ENCODE assay signal across 22 mouse cellular contexts in genomic region chr15:103362950-103363349, GRCm38 (mm10). TPM values are rescaled to one million over a fixed set of nuclear protein-coding genes. Genes with fewer than 3 reads are reported as not detected.
DNase-seq lines count a peak whose midpoint lies in the region; ATAC-seq and TF ChIP-seq lines count a peak whose summit lies in the region.
"Had no signal": no experiment of that assay in that cellular context is flagged by ENCODE, and none has a peak within 500 bp of the region (broad histone marks: within the 10 kb centered on the region; RNA-seq: fewer than 3 reads in every experiment).

No protein-coding gene starts in this region.

- no peak for TF ChIP-seq EP300 in liver, embryonic 14.5 days (IDR thresholded peaks at IDR 0.05; ENCODE audit: low read depth)
- TF ChIP-seq EP300 in lung, postnatal 0 days (IDR thresholded peaks at IDR 0.05) = no peak

- H3K4me2 ChIP-seq in heart, embryonic 15.5 days = no peak overlapping the region
- H3K4me2 ChIP-seq in liver, embryonic 14.5 days (ENCODE audit: low read depth) = peak overlapping the region; percentile 23
- H3K4me2 ChIP-seq in lung, postnatal 0 days (replicated peaks; ENCODE audit: low read depth, low read length) = no peak overlapping the region
- H3K4me2 ChIP-seq: limb, embryonic 12.5 days; lung, embryonic 14.5 days; midbrain, embryonic 15.5 days; neural tube, embryonic 13.5 days had no signal

- H3K27ac ChIP-seq in heart, embryonic 15.5 days = peak overlapping the region; percentile 38
- H3K27ac ChIP-seq in liver, embryonic 14.5 days = no peak overlapping the region
- H3K27ac ChIP-seq in lung, postnatal 0 days (ENCODE audit: low read length) = no peak overlapping the region
- H3K27ac ChIP-seq: limb, embryonic 12.5 days; midbrain, embryonic 15.5 days; neural tube, embryonic 13.5 days had no signal

- intact Hi-C loops in heart, postnatal 10 days (cut with DNase I) = no loop called here

- no peaks in the 10 kb centered on the region for H3K27me3 ChIP-seq in heart, embryonic 15.5 days
- no peaks in the 10 kb centered on the region; the same call in 1 of the 2 replicates for H3K27me3 ChIP-seq in liver, embryonic 14.5 days (ENCODE audit: control insufficient read depth, insufficient read depth, low read length)
- H3K27me3 ChIP-seq in lung, postnatal 0 days (replicated peaks; ENCODE audit: insufficient read depth, low read length) = no peaks in the 10 kb centered on the region
- H3K27me3 ChIP-seq: limb, embryonic 12.5 days had no signal

- H3K36me3 ChIP-seq in heart, embryonic 15.5 days = no peaks in the 10 kb centered on the region
- no peaks in the 10 kb centered on the region for H3K36me3 ChIP-seq in liver, embryonic 14.5 days (replicated peaks; ENCODE audit: control insufficient read depth, insufficient read depth, low read depth)
- H3K36me3 ChIP-seq in lung, postnatal 0 days (ENCODE audit: insufficient read depth, low read length) = no peaks in the 10 kb centered on the region
- H3K36me3 ChIP-seq: limb, embryonic 12.5 days; midbrain, embryonic 15.5 days; neural tube, embryonic 13.5 days had no signal

- ATAC-seq in heart, embryonic 15.5 days (replicated peaks; ENCODE audit: insufficient number of reproducible peaks, insufficient read depth, low FRiP score, low read depth) = no peak
- peak; percentile 4; the same call in 1 of the 2 replicates for ATAC-seq in liver, embryonic 14.5 days (ENCODE audit: insufficient read depth)
- no peak for ATAC-seq in lung, postnatal 0 days
- ATAC-seq: forebrain, embryonic 14.5 days; intestine, postnatal 0 days; midbrain, embryonic 15.5 days had no signal

- H3K4me1 ChIP-seq in heart, embryonic 15.5 days (replicated peaks) = peaks cover 74% of the 10 kb centered on the region
- peaks cover 5 to 54% of the 10 kb centered on the region in 2 experiments for H3K4me1 ChIP-seq in liver, embryonic 14.5 days (replicated peaks; ENCODE audit: control insufficient read depth in 2 of 2, insufficient read depth in 2 of 2, low read length in 1 of 2)
- peaks cover 3% of the 10 kb centered on the region; the same call in 1 of the 2 replicates for H3K4me1 ChIP-seq in lung, postnatal 0 days (ENCODE audit: insufficient read depth, low read depth, low read length)

- no peak overlapping the region for H3K9ac ChIP-seq in heart, embryonic 15.5 days
- no peak overlapping the region for H3K9ac ChIP-seq in liver, embryonic 14.5 days (replicated peaks)
- H3K9ac ChIP-seq in lung, postnatal 0 days (replicated peaks; ENCODE audit: low read depth) = no peak overlapping the region
- H3K9ac ChIP-seq: limb, embryonic 12.5 days; lung, embryonic 14.5 days; midbrain, embryonic 15.5 days; neural tube, embryonic 13.5 days had no signal

- TF ChIP-seq CTCF in liver, embryonic 14.5 days (IDR thresholded peaks at IDR 0.05; ENCODE audit: low read depth) = no peak
- no peak for TF ChIP-seq CTCF in lung, postnatal 0 days (IDR thresholded peaks at IDR 0.05)

- no peaks in the 10 kb centered on the region for H3K9me3 ChIP-seq in heart, embryonic 15.5 days (replicated peaks)
- H3K9me3 ChIP-seq in liver, embryonic 14.5 days (ENCODE audit: control insufficient read depth, low read length) = no peaks in the 10 kb centered on the region
- no peaks in the 10 kb centered on the region for H3K9me3 ChIP-seq in lung, postnatal 0 days (ENCODE audit: low read length)
- H3K9me3 ChIP-seq: limb, embryonic 12.5 days; midbrain, embryonic 15.5 days; neural tube, embryonic 13.5 days had no signal

- WGBS in heart, embryonic 15.5 days = 74% methylated on average over 3 of the region's 3 CpGs
- 39% methylated on average over 3 of the region's 3 CpGs for WGBS in liver, embryonic 14.5 days (ENCODE audit: insufficient replicate concordance)
- WGBS in lung, postnatal 0 days = 78% methylated on average over 3 of the region's 3 CpGs

- H3K4me3 ChIP-seq in heart, embryonic 15.5 days = no peak overlapping the region
- no peak overlapping the region for H3K4me3 ChIP-seq in liver, embryonic 14.5 days (ENCODE audit: insufficient read depth in 1 of 2, low read depth in 2 of 2, low read length in 2 of 2)
- no peak overlapping the region for H3K4me3 ChIP-seq in lung, postnatal 0 days (ENCODE audit: low read depth, low read length)
- H3K4me3 ChIP-seq: limb, embryonic 12.5 days; midbrain, embryonic 15.5 days; neural tube, embryonic 13.5 days had no signal

- peak; percentile 10 for DNase-seq in adrenal gland, adult 2 months
- no peak for DNase-seq in adrenal gland, adult (ENCODE audit: inconsistent age in 2 of 2, low spot score in 1 of 2)
- DNase-seq in heart, postnatal 10 days = no peak
- DNase-seq in liver, embryonic 14.5 days (ENCODE audit: low read depth in 3 of 3, low spot score in 3 of 3) = peak in 1 of 3 experiments; percentile 31
- peak; percentile 53 for DNase-seq in yolk sac, embryonic 10.5 days (ENCODE audit: low spot score)
- DNase-seq in lung, postnatal 0 days (ENCODE audit: low spot score) = no peak
- DNase-seq: adrenal gland, postnatal 25 days; cerebellum, adult 8-10 months; cerebellum, postnatal 36 days; embryo, embryonic 11 days; heart, adult 11 months; kidney, postnatal 25 days; lung, embryonic 14.5 days; lung, postnatal 4 days; thymus, postnatal 25 days had no signal

RNA-seq across cellular contexts. Expression of gene Itga5, which starts 3.6 kb away (rescaled TPM):
- total RNA-seq in adrenal gland, adult 2 months (2021) = 10 to 100 TPM; 28.4 to 36.0 TPM
- 28.5 and 33.7 TPM in 2 replicates for polyA plus RNA-seq in adrenal gland, adult 2 months (2012; rRNA removed)
- 62.4 and 70.8 TPM in 2 replicates for polyA plus RNA-seq in heart, embryonic 15.5 days (2015; fragmentation: Nextera tagmentation; extraction: Ambion mirVana)
- total RNA-seq in heart, postnatal 10 days (2021) = 100 to 1,000 TPM in 1 of 2 experiments, 10 to 100 TPM in 1; 89.4 to 101 TPM
- 8.4 and 9.3 TPM in 2 replicates for polyA plus RNA-seq in liver, embryonic 14.5 days (2012; rRNA removed)
- polyA plus RNA-seq in liver, embryonic 14.5 days (2014; fragmentation: Nextera tagmentation; extraction: Ambion mirVana) = 9.9 and 12.5 TPM in 2 replicates
- polyA plus RNA-seq in lung, postnatal 0 days (2015; fragmentation: Nextera tagmentation; extraction: Ambion mirVana) = 30.0 and 31.2 TPM in 2 replicates

RNA-seq across cellular contexts. Expression of gene Zfp385a, which starts 23.1 kb away (rescaled TPM):
- total RNA-seq in adrenal gland, adult 2 months (2021) = 10 to 100 TPM; 10.1 to 18.3 TPM
- 16.7 and 17.1 TPM in 2 replicates for polyA plus RNA-seq in adrenal gland, adult 2 months (2012; rRNA removed)
- 5.9 and 10.5 TPM in 2 replicates for polyA plus RNA-seq in heart, embryonic 15.5 days (2015; fragmentation: Nextera tagmentation; extraction: Ambion mirVana)
- 10 to 100 TPM; 24.3 to 26.2 TPM for total RNA-seq in heart, postnatal 10 days (2021)
- polyA plus RNA-seq in liver, embryonic 14.5 days (2012; rRNA removed) = 4.9 and 5.6 TPM in 2 replicates
- 4.7 and 6.2 TPM in 2 replicates for polyA plus RNA-seq in liver, embryonic 14.5 days (2014; fragmentation: Nextera tagmentation; extraction: Ambion mirVana)
- 5.0 and 6.5 TPM in 2 replicates for polyA plus RNA-seq in lung, postnatal 0 days (2015; fragmentation: Nextera tagmentation; extraction: Ambion mirVana)

RNA-seq across cellular contexts. Expression of gene Gpr84, which starts 52.5 kb away (rescaled TPM):
- total RNA-seq in adrenal gland, adult 2 months (2021) = not detected
- 0.09 and 0.15 TPM in 2 replicates for polyA plus RNA-seq in adrenal gland, adult 2 months (2012; rRNA removed)
- polyA plus RNA-seq in heart, embryonic 15.5 days (2015; fragmentation: Nextera tagmentation; extraction: Ambion mirVana) = 0.11 and 0.25 TPM in 2 replicates
- not detected for total RNA-seq in heart, postnatal 10 days (2021)
- polyA plus RNA-seq in liver, embryonic 14.5 days (2012; rRNA removed) = 0.17 and 0.20 TPM in 2 replicates
- 0.18 and 0.32 TPM in 2 replicates for polyA plus RNA-seq in liver, embryonic 14.5 days (2014; fragmentation: Nextera tagmentation; extraction: Ambion mirVana)
- polyA plus RNA-seq in lung, postnatal 0 days (2015; fragmentation: Nextera tagmentation; extraction: Ambion mirVana) = 0.67 and 2.2 TPM in 2 replicates
- total RNA-seq: adrenal gland, postnatal 25 days; gastrocnemius, adult 8-10 months had no signal
- polyA plus RNA-seq: intestine, postnatal 0 days; lung, embryonic 14.5 days had no signal

Comparison
In these comparisons a context has a peak if more than half of its experiments do, and no peak if none do; other contexts are left out.
1. DNase-seq: peak in adrenal gland, adult 2 months (single experiment) and yolk sac, embryonic 10.5 days (single experiment); none in adrenal gland, adult (0 of 2), heart, postnatal 10 days (0 of 2) and lung, postnatal 0 days (single experiment).